Mouse (Mus musculus) spleen, adult 18-20 months (tissue): ENCODE data around the gene Myrf.

ENCODE experiments used
- DNase-seq, 2 experiments: peaks; one replicate each; pipeline ENCODE4 v3.0.0; 2022; ENCODE audit warnings: mixed read lengths in 2 of 2

Myrf gene

DNA sequence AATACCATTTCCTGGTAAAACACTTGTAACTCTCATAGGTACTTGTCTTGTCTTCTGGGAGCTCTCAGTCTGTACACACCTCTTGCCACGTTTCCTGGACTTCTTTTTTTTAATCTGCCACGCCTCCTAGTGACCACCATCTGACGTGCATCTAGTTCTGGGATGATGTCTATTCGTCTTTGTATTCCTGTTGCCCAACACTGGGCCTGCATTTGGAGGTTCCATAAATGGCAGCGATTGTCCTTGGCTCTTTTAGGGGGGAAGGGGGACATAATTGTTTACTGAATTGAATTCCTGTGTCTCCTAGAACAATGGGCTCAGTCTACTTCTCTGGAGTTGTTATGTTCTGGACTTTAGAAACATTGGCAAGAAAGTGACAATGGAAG lies 35.9 kb downstream of the Myrf start:
- DNase-seq: peak in 1 of 2 experiments; percentile 27

DNA sequence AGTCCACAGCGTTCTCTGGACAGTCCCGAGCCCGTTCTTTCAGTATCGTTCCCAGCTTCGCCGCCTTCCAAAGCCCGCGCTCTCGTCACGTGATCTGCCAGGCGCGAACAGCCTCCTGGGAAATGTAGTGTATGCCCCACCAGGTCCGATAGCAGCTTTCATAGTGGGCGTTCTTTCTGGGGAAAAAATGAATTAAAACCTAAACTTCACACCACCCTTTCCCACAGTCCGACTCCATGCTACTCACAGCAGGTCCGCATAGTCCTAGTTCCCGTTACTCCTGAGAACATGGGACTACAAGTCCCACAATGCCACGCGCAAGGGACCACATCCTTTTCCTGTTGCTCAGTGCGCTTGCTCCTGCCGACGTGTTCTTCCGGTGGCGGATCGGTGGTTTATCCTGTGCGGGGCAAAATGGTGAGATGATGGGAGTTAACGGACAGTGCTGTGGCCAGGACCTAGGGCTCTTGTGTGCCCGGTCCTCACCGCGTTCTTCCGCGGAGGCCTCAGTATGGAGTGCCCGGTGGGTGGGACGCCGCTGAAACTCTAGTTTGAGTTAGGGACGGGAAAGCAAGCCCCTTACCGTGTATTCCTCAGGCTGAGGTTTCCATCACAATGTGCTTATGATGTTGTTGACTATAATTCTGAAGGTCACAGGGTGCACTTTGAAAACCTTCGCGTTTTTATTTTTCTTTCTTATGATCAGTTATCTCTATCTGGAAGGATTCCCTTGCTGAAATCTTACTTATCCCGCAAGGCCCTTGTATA lies 36.5 kb downstream of the Myrf start, which contains the start of the genes Tmem258 and Fen1:
Gene Tmem258 (plus strand): TSS at position 167 of the 768 bp plus-strand sequence.
Gene Fen1 (minus strand): TSS at position 322 of the 768 bp plus-strand sequence.
- peak; percentile 81 to 91 for DNase-seq

DNA sequence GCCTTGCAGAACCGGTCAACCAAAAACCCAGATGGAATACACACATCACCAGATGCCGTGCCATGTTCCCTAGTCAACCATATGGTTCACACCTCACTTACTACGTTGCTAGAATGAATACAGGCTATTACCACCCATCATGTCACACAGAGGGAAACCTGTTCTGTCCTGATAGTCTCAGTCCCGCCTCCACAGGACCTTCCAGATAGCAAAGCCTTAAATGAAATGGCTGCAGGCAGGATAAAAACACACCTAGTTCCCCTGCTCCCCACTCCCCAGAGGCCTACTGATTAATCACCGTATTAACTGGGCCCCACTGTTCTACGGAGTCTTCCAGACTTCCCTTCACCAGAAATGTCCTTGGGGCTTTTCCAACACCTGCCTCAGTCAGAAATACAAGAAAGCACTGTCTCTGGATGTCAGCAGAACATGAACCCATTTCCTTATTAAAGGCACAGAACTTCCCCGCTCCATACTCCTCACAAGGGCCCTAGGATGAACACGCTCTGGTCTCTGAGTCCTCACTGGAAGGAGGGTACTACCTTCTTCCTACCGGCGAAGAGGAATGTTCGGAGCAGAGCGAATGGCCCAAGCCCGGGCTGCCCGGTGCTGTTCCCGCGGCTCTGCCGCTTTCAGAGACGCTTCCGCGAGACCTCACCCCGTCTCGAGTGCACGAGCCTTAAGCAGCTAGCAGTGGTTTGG lies 37.3 kb downstream of the Myrf start:
- DNase-seq: no peak

DNA sequence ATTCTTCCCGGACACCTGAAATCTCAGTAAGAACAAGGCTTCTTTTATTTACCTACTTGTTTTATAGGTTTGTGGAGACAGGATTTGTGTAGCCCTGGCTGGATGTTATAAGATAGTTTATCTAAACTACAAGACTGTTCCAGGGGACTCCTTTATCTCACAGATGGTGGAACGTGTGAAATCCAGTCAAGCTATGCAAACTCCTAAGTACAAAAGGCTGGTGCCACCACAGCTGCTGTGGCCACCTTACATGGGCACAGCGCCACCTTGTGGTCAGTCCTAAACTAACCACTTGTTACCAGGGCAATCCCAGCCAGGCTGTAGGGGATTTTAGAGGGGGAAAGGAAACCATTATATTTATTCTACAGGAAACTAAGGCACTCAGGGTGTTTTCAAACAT lies 41.8 kb downstream of the Myrf start:
- peak; percentile 42 to 73 for DNase-seq

DNA sequence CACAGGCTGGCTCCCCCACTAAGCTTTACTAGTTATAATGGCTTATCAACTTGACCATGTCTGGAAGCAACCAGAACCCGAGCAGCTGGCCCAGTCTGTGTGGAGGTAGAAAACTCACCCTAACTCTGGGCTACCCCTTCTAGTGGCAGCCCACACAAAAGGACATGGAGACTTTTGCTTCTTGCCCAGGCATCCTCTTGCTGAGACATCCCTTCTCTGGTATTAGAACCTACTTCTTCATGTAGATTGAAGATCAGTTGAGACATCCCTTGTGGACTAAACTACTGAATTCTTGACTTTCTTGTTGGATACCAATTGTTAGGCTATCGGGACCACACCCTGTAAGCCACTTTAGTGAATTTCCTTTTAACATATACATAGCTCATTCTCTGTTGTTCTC lies 42.3 kb downstream of the Myrf start:
- no peak for DNase-seq

DNA sequence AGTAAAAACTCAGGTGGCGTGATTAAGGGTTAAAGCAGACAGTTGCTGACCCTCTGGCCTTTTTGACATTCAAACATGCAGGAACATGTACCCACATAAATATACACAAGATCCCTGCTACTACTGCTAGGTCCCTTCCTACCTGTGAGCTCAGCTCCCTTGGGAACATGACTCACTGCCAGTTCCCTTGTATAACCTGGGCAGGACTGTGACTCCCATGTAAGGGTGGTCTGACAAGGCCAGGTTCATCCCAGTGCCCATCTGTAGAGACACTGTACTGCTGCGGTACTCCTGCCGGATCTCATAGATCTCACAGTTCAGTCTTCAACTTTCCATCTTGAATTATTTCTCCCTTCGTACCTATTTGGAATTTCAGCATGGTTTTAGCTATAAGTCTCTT lies 43.4 kb downstream of the Myrf start:
- DNase-seq: no peak

DNA sequence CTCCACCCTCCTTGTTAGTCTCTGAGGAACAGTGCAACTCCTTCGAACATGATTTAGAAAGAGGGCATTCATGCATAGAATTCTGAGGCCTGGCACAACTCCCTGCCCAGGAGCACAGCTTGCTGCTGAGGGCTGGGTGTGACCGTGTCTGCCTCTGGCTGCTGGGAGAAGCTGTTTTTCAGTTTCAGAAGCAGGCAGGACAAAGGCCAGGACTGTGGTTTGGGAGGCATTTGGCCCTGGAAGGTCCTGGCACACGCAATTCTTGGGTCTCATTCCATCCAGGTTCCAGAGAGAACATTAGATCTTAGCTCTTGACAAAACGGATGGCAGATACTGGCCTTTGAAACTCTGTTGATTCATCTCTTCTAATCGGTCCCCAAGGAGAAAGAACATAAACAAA lies 45.3 kb downstream of the Myrf start:
- no peak for DNase-seq

DNA sequence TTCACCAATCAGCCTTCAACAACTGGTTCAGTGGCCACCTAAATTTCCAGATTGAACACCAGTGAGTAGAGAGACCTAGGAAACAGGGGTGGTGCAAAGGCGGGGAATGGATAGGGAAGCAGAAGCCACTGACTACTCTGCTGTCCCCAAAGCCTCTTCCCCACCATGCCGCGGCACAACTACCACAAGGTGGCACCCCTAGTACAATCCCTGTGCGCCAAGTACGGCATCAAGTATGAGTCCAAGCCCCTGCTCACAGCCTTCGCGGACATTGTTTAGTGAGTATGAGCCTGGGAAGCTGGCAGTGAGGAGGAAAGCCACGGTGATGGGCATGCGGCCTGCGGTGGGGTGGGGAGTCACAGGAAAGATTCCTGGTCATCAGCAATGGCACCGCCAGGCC lies 46.2 kb downstream of the Myrf start:
- no peak for DNase-seq

DNA sequence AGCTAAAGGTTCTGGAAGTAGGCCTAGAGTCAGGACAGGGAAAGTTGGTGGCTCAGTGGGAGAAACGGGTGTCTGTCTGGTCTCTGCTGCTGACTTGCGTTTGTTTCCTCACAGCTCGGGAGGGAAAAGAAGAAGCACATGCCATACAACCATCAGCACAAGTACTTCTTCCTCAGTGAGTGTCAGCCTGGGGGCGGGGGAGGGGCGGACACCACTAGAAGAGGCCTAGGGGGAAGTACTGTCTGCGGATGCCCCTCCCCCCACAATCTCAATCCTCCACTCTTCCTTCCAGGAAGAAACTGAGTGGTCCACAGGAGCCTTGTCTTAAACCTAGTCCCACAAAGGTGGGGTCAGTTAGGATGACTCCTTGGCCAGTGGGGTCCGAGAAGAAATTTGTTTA lies 49.2 kb downstream of the Myrf start:
- peak in 1 of 2 experiments; percentile 21 for DNase-seq

DNA sequence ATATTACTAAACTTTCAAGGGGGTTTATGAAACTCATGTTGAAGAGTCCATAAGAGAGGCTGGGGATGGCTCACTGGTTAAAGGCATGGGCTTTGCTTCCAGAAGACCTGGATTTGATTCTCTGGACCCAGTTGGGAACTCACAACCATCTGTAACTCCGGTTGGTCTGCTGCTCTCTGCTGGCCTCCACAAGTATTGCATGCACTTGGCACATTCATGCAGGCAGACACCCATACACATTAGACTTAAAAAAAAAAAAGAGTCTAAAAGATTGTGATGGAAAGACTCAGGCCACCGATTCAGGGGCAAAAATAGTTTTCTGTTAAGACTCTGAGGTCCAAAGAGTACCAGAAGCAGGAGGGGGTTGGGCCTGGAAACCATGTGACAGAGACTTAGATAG lies 49.8 kb downstream of the Myrf start:
- DNase-seq: peak in 1 of 2 experiments; percentile 61

DNA sequence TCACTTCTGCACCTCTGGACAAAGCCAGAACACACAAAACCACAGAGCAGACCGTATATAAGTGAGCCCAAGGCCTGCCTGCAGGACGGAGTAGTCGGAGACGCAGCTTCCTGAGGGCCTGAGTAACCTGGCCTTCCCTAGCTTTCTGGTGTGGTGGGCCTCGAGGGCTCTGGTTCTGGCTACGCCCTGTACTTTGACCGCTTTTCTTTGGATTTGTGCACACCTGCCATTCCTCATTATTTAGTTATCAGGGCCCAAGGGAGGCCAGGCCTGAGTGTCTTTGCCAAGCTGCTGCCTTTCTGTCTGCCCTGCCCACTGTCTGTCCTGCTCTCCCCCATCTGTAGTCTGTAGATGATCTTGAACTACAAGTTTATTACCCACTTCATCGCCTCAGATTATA lies 50.6 kb downstream of the Myrf start:
- DNase-seq: no peak

DNA sequence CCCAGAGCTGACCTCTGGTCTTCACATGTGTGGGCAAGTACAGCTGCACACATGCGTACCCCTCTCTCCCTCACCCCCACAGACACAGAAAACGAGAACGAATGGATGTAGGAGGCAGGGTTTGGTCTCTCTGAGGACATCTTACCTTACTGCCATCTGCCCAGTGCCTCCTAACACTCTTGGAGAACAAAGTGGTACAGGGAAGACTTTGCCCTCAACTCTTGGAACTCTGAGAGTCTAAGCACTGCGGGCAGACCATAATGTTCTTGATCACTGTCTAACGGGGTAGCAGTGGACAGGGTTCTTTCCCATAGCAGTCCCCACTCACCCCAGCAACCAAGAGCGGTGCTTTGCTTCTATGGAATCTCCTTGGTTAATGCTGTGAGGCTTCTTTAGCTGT lies 51.5 kb downstream of the Myrf start:
- no peak for DNase-seq

DNA sequence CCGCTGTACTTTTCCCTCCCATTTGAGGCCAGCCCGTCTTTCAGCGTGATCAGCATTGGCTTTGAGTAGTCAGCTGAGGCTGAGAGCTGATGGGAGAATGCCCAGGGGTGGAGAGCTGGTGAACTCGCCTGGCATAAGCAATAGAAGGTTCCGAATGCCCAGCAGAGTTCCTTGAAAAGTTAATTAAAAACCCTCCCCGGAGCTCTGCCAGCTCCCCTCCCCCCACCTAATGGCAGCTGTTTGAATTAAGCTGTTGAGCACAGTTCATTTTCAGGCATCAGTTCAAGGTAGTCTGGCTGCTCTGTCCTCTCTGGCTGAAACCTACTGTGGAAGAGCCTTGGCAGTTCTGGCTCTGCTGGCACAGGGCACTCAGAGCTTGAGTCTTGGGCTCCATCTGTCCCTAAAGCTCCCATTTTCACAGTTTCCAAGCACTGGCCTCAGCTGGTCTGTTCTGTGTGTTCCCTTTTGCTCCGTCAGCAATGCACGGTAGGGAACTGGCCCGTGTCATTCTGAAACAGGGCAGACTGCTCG lies 52.2 kb downstream of the Myrf start:
- no peak for DNase-seq

DNA sequence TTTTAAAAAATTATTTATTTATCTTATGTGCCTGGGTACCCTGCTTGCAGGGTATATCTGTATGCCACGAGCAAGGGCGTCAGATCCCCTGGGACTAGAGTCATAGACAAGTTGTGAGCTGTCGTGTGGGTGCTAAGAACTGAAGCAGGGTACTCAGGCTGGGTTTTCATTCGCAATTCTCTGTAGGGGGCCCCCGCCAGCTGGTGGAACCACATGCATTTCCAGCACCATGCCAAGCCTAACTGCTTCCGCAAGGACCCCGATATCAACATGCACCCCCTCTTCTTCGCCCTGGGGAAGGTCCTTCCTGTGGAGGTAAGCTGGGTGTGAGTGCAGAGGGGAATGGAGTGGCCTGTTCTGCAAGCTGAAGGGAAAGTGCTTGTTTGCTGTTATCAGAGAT lies 54.0 kb downstream of the Myrf start:
- DNase-seq: no peak

DNA sequence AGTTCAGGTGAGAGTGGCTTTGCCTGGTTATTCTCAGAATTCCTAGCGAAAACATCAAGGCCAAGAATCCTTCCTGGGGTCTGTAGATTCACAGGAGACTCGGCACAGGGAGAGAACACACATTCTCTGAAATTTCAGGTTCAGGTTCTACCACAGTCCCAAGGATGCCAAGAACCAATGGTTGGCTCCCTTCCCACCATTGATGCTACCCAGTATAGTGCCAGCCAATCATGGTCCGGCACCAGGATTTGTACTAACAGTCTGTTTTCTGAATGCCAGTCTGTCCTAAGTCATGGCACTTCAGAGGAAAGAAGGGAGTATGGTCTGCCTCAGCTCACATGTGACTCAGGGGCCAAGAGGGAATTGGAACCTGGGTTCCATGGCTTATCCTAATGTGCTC lies 54.7 kb downstream of the Myrf start:
- DNase-seq: no peak

DNA sequence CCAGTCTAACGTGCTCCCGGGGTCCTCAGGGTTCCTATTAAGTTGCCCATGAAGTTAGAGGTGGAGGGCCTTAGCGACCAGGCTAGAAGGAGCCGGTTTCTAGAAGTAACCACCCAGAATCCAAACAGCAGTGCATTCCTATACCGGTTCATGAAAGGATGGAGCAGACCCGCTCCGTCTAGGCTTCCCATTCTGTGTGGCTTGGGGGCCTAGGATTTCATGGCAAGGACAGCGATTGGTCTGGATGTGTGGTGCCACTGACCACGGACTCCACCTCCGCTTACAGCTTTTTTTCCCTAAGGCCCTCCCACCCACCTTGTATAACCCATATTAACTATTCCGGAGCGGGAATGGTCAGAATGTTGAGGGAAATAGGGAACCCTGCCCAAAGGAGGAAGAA lies 56.5 kb downstream of the Myrf start:
- no peak for DNase-seq

DNA sequence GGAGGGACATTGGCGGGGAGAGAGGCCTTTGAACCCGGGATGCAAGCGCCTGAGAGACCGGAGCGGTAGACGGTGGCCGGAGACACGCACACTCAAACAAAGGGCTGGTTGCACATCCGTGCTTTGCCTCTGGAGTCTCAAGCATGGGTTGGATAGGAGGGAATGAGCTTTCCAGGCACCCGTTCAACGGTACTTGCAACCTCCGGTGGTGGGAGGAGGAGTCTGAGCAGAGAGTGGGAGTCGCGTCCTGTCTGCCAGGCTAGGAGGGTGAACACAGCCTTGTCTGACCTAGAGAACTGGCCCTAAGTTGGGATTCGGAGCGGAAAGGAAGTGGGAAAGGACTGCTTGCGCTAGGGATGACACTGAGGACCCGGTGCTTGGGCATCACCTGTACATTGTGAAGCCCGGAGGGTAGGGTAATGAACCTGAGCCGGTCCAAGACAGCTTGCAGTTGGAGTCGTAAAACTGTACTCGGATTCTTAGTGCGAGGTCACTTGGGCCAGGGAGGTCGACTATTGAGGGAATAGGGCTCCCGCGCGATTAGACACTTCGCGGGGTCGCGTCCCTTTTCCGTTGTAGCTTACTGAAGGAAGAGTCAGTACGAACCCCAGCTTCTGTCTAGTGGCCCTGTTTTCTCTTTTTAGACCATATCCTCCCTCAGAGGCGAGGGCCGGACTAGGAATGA lies 57.1 kb downstream of the Myrf start:
- no peak for DNase-seq

DNA sequence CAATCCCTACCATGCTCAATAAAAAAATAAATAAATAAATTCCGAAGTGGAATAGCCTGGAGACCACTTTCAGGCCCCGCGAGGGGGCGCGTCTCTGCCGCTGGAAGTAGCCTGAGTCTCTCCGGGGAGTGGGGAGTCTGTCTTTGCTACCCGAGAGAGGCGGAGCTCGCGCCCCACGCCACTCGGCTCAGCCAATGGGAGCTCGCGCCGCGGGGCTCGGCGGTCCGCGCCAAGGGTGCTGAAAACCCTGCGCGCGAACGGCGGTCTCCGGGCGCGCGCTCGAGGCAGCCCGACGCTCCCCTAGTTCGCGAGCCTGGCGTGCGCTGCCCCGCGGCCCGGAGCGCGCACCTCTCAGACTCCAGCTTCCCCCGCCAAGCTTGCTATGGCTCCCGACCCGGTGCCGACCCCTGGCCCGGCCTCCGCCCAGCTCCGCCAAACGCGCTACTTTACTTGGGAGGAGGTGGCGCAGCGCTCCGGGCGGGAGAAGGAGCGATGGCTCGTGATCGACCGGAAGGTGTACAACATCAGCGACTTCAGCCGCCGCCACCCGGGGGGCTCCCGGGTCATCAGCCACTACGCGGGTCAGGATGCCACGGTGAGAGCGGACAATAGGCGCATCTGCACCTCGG lies 57.8 kb downstream of the Myrf start, which contains the start of gene Fads1:
Gene Fads1 (plus strand): TSS at position 219 of the 629 bp plus-strand sequence.
- DNase-seq: peak; percentile 71 to 74

DNA sequence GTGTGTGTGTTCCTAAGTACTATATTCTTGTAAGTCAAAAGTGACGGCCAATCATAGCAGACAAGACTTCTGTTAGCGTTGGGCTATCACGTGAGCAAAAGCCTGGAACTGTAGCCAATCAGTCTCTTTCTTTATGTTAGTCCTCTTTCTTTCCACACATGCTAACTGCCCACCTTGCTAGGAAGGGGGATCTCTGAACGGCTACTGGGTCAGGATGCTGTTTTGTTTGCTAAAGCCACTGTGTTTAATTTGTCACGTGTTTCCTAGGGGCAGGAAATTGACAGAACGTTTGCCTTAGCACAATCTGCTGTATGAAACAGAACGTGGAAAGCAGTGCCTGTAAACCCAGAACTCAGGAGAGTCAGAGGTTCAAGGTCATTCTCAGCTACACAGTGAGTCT lies 58.4 kb downstream of the Myrf start:
- DNase-seq: no peak

DNA sequence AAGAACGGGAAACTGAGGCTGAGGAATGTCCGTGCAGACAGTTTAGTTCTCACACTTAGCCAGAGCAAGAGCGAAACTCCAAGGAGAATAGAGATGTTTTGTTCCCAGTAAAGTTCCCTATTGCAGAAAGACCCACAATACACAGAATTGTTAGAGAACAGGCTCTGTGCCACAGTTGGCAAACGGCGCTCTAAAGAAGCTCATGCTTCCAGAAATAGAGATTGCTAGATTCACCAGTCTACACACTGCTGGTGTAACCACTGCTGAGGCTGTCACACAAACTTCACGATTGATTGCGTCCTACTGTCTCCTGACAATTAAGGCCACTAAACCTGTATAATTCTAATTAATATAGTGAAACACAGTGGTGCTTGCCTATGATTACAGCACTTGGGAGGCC lies 59.3 kb downstream of the Myrf start:
- DNase-seq: no peak

DNA sequence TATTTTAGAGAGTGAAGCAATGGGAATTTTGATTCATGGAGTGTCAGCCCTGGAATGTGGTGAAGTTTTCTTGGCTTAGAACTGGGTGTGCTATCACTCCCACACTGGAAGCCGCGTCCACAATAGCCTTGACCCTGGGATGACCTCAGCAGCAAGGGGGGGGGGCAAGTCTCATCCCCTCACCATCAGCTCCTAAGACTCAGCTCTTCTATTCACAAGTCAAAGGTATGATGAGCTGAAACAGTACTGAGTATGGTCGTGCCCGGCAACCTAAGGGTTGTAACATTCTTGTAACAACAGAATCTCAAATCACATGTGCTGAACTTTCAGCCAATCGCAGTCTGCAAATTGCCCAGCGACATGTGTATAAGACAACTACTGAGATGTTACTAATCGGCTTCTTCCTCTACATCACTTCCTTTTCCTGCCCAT lies 63.6 kb downstream of the Myrf start:
- no peak for DNase-seq

DNA sequence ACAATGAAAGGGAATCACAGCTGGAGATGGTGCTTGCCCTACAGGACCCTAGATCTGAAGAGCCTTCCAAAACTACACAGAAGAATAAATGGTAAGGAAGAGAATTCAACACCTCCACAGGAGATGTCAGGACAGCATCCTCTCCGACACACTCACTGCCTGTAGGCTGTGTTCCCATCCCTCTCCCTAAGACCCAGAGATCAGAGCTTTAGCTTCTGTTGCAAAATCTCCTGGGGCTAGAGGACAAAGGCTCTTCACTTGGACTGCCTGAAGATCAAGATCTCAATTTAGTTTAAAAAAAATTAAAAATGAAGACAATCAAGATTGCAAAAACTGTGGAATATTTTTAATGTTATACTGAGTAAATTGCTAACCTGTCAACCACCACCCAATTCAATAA lies 64.1 kb downstream of the Myrf start:
- no peak for DNase-seq

DNA sequence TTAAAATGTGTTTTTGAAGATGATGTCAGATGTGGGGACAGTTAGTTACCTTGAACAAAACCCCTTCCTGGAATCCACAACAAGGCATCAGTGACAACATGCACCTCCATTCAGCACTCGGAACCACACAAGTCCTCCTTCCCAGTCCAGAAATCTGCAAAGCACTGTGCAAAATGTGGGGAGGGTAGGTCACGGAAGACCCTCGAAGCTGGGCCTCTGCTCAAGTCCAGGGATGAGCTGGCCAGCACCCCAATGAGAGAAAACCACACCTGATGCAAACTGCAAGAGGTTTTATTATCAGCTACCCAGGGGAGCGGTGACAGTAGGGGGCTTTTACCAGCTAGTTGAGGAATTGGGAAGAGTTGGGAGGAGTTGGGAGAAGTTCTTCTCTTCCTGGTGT lies 65.6 kb downstream of the Myrf start:
- no peak for DNase-seq
